Mouse (Mus musculus) testis, adult 2 months (tissue): ENCODE measurements around the gene Antxrl.

ENCODE experiments used
- CTCF ChIP-seq: fragments of 200-500 bp; IDR thresholded peaks from 2 replicates; pipeline ENCODE4 v1.5.1; 2012; ENCODE audit warnings: low read depth, mild to moderate bottlenecking, inconsistent platforms, low read length, moderate library complexity; ENCODE audit not compliant: control insufficient read depth, insufficient read depth, insufficient replicate concordance
- POLR2A ChIP-seq: fragments of 200-500 bp; IDR thresholded peaks from 2 replicates; pipeline ENCODE4 v1.6.1; 2012; ENCODE audit warnings: low read depth, mild to moderate bottlenecking, inconsistent platforms, low read length, moderate library complexity; ENCODE audit not compliant: control insufficient read depth

GRCm38 (mm10) chr14:34102601-34103000, 50.1 kb downstream of the Antxrl start, which contains the start of gene A630023A22Rik:
- TF ChIP-seq CTCF, result no peak
- TF ChIP-seq POLR2A, result no peak
